Mouse (Mus musculus) C2C12 (cell line): ENCODE data around the gene Pafah2.

Experiments used
- CTCF ChIP-seq: IDR thresholded peaks from one replicate; pipeline ENCODE4 v1.5.1; 2011; ENCODE audit not compliant: control insufficient read depth, insufficient read depth, insufficient read length
- MAX ChIP-seq: IDR thresholded peaks from one replicate; pipeline ENCODE4 v1.6.1; 2011; ENCODE audit warnings: mild to moderate bottlenecking, control low read depth
- MYOD1 ChIP-seq: IDR thresholded peaks from one replicate; pipeline ENCODE4 v1.6.1; 2011; ENCODE audit warnings: low read depth; ENCODE audit not compliant: control insufficient read depth, insufficient read length
- MYOG ChIP-seq: IDR thresholded peaks from one replicate; pipeline ENCODE4 v1.6.1; 2011; ENCODE audit not compliant: control insufficient read depth, insufficient read length; ENCODE audit errors: extremely low read depth

GRCm38 (mm10) chr4:134421971-134422370, 25.9 kb downstream of the Pafah2 start:
- TF ChIP-seq CTCF (no peak), MAX (no peak), MYOD1 (no peak), MYOG (no peak)
